Mouse (Mus musculus): Measurements from ENCODE around the gene Tmem38a. TPM values are rescaled to one million over a fixed set of nuclear protein-coding genes. Genes with fewer than 3 reads are reported as not detected.

The Tmem38a gene
- polyA plus RNA-seq, 1 experiment from 2014 or later, result 32.3 TPM

DNA sequence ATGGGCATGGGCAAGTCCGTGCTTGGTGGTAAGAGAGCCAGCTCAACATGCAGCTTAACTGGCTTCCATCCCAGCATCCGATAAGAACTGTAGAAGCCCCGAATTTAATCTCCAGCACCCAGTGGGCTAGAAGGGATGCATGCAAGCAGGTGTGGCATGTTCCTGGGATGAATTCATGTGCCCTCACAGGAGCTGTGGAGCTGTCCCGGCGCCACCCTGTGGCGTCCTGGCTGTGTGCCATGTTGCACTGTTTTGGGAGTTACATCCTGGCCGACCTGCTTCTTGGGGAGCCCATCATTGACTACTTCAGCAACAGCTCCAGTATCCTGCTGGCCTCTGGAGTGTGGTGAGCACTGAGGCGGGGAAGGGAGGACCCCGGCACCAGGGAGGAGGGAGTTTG, 7.5 kb downstream of the Tmem38a start:
- H3K4me3 ChIP-seq (ENCODE audit: low read depth, low read length), result no peak overlapping the region
- H3K4me1 ChIP-seq (ENCODE audit: control insufficient read depth, insufficient read depth, low read length), result no peaks in the 10 kb centered on the region
- 71% methylated on average over 9 of the region's 9 CpGs for WGBS
- H3K27me3 ChIP-seq (ENCODE audit: control insufficient read depth, insufficient read depth, low read depth, low read length), result no peaks in the 10 kb centered on the region
- H3K9ac ChIP-seq (ENCODE audit: low read depth, low read length), result no peak overlapping the region
- H3K9me3 ChIP-seq (replicated peaks; ENCODE audit: control insufficient read depth, low read length, poor library complexity, severe bottlenecking), result no peaks in the 10 kb centered on the region
- no peak for ATAC-seq
- no peak overlapping the region for H3K4me2 ChIP-seq (ENCODE audit: low read length)
- H3K36me3 ChIP-seq (ENCODE audit: control insufficient read depth, insufficient read depth, low read length), result peaks cover 3% of the 10 kb centered on the region; the same call in 1 of the 2 replicates
- no peak overlapping the region for H3K27ac ChIP-seq (ENCODE audit: low read length)

DNA sequence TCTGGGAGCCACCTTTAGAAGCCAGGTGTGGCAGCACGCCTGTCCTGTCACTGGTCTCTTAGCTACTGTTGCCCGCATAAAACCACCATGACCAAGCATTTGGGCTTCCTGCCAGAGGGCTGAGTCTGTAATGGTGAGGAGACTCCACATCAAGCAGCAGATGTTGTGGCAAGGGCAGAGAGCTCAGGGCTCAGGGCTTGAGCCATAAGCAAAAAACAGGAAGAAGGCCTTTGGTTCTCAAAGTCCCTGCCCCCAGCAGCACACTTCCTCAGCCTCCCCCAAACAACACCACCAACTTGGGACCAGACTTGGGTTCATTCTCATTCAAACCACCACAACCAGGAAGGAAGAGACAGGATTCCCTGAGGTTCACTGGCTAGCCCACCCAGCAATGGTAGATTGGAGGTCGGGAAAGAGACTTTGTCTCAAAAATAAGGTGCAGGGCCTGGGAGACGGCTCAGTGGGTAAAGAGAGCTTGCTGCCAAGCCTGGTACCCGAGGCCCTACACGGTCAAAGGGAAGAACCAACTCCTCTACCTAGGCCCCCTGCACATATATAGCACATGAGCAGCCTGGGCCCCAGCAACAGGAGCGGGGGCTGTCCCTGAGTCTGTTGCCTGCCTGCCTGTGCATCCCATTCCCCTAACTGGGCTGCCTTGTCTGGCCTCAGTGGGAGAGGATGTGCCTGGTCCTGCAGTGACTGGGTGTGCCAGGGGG, 11.4 kb downstream of the Tmem38a start:
- Histone ChIP-seq H3K27me3 (ENCODE audit: control insufficient read depth, insufficient read depth, low read depth, low read length) (no peaks in the 10 kb centered on the region), H3K4me3 (ENCODE audit: low read depth, low read length) (no peak overlapping the region), H3K27ac (ENCODE audit: low read length) (no peak overlapping the region), H3K36me3 (ENCODE audit: control insufficient read depth, insufficient read depth, low read length) (peaks cover 3% of the 10 kb centered on the region; the same call in 1 of the 2 replicates), H3K9ac (ENCODE audit: low read depth, low read length) (no peak overlapping the region), H3K4me1 (ENCODE audit: control insufficient read depth, insufficient read depth, low read length) (no peaks in the 10 kb centered on the region), H3K4me2 (ENCODE audit: low read length) (no peak overlapping the region), H3K9me3 (replicated peaks; ENCODE audit: control insufficient read depth, low read length, poor library complexity, severe bottlenecking) (no peaks in the 10 kb centered on the region)
- 87% methylated on average over 7 of the region's 7 CpGs for WGBS
- ATAC-seq, result no peak

DNA sequence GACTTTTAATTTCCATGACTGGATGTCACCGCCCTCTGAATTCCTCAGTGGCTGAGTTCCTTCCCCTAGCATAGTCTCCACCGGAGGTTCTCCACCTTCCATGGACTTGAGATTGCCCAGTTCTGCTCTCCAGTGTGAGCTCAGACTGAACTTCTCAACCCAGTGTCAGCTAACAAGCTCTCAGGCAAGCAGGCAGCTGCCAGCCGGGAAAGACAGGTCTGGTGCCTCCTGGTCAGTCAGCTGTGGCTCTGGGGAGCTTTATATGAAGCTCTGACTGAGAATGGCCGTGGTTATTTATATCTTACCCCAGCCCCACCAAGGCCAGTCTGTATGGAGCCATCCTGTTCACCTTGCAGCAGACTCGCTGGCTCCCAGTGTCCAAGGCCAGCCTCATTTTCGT, 12.5 kb downstream of the Tmem38a start:
- 81% methylated on average over 6 of the region's 6 CpGs for WGBS
- Histone ChIP-seq H3K4me3 (ENCODE audit: low read depth, low read length) (no peak overlapping the region), H3K27me3 (ENCODE audit: control insufficient read depth, insufficient read depth, low read depth, low read length) (no peaks in the 10 kb centered on the region), H3K27ac (ENCODE audit: low read length) (no peak overlapping the region), H3K4me1 (ENCODE audit: control insufficient read depth, insufficient read depth, low read length) (no peaks in the 10 kb centered on the region), H3K36me3 (ENCODE audit: control insufficient read depth, insufficient read depth, low read length) (peaks cover 3% of the 10 kb centered on the region; the same call in 1 of the 2 replicates), H3K4me2 (ENCODE audit: low read length) (no peak overlapping the region), H3K9ac (ENCODE audit: low read depth, low read length) (no peak overlapping the region), H3K9me3 (replicated peaks; ENCODE audit: control insufficient read depth, low read length, poor library complexity, severe bottlenecking) (no peaks in the 10 kb centered on the region)
- no peak for ATAC-seq

DNA sequence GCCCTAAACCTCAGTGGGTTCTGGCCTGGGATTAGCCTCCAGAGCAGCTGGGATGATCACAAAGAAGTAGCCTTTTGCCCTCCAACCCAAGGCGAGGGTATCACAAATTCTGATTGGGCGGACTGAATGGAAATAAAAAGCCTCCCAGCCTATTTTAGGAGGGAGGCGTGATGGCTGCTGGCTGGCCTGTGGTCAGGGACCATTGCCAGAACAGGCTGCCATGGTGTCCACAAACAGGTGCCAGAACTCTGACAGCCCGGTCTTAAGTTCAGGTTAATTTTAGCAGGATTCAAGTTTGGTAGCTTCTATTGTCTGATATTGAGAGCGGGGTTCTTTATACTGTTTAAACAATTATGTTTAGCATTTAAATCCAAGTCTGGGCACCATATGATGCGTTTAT, 16.0 kb downstream of the Tmem38a start:
- no peaks in the 10 kb centered on the region for H3K36me3 ChIP-seq (ENCODE audit: control insufficient read depth, insufficient read depth, low read length)
- H3K27ac ChIP-seq (ENCODE audit: low read length), result no peak overlapping the region
- H3K9me3 ChIP-seq (replicated peaks; ENCODE audit: control insufficient read depth, low read length, poor library complexity, severe bottlenecking), result no peaks in the 10 kb centered on the region
- WGBS, result 67% methylated on average over 6 of the region's 6 CpGs
- H3K4me2 ChIP-seq (ENCODE audit: low read length), result no peak overlapping the region
- no peaks in the 10 kb centered on the region for H3K27me3 ChIP-seq (ENCODE audit: control insufficient read depth, insufficient read depth, low read depth, low read length)
- no peak overlapping the region for H3K4me3 ChIP-seq (ENCODE audit: low read depth, low read length)
- H3K4me1 ChIP-seq (ENCODE audit: control insufficient read depth, insufficient read depth, low read length), result no peaks in the 10 kb centered on the region
- H3K9ac ChIP-seq (ENCODE audit: low read depth, low read length), result no peak overlapping the region
- ATAC-seq, result no peak

DNA sequence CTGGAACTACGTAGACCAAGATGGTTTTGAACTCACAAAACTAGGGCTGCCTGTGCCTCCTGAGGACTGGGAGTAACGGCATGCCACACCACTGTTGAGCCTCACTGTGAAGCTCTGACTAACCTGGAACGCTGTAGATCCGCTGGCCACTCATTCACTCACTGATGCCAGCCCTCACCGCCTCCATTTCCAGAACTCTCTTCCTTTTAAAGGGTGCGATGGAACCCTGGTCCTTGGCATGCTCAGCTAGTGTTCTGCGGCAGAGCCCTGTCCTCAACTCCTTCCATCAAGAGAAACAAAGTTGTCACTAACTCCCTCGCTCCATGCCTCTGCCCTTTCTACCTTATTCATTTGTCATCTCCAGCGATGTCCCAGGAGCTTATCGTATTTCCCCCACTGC, 17.0 kb downstream of the Tmem38a start:
- Histone ChIP-seq H3K27ac (ENCODE audit: low read length) (no peak overlapping the region), H3K4me1 (ENCODE audit: control insufficient read depth, insufficient read depth, low read length) (no peaks in the 10 kb centered on the region), H3K9me3 (replicated peaks; ENCODE audit: control insufficient read depth, low read length, poor library complexity, severe bottlenecking) (no peaks in the 10 kb centered on the region), H3K4me3 (ENCODE audit: low read depth, low read length) (no peak overlapping the region), H3K4me2 (ENCODE audit: low read length) (no peak overlapping the region), H3K36me3 (ENCODE audit: control insufficient read depth, insufficient read depth, low read length) (no peaks in the 10 kb centered on the region), H3K9ac (ENCODE audit: low read depth, low read length) (no peak overlapping the region), H3K27me3 (ENCODE audit: control insufficient read depth, insufficient read depth, low read depth, low read length) (no peaks in the 10 kb centered on the region)
- WGBS, result 91% methylated on average over 10 of the region's 10 CpGs
- ATAC-seq, result no peak

DNA sequence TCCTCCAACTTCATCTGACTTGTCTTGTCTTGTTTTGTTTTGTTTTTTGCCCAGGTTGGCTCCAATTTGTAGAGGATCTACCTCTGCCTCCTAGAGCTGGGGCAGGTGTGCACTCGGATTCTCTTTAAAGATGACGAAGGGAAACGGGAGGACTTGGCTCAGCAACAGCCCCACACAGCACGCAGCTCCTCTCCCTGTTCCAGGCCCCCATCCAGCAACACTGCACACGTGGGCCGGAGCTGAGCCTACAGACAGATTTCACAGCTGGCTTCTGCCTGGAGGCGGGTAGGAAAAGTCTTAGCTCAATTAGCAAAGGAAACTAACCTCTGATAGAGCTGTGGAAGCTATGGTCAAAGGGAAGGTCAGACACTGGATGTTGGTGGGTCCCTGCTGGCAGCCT, 17.4 kb downstream of the Tmem38a start:
- Histone ChIP-seq H3K27ac (ENCODE audit: low read length) (no peak overlapping the region), H3K9me3 (replicated peaks; ENCODE audit: control insufficient read depth, low read length, poor library complexity, severe bottlenecking) (no peaks in the 10 kb centered on the region)
- 74% methylated on average over 7 of the region's 7 CpGs for WGBS

DNA sequence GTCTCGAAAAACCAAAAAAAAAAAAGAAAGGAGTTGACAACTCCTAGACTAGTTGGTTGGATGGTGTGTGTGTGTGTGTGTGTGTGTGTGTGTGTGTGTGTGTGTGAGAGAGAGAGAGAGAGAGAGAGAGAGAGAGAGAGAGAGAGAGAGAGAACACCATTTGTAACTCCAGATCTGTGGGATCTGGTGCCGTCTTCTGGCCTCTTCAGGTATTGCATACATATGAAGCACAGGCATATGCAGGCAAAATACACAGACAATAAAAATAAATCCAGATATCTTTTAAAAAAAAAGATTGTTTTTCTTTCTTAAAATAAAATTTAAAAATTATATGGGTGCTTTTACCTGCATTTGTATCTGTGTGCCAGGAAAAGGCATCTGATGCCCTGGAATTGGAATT, 18.3 kb downstream of the Tmem38a start:
- 70% methylated on average over 2 of the region's 2 CpGs for WGBS
- no peak overlapping the region for H3K4me3 ChIP-seq (ENCODE audit: low read depth, low read length)
- ATAC-seq, result no peak
- no peak overlapping the region for H3K27ac ChIP-seq (ENCODE audit: low read length)
- H3K4me1 ChIP-seq (ENCODE audit: control insufficient read depth, insufficient read depth, low read length), result no peaks in the 10 kb centered on the region
- no peak overlapping the region for H3K4me2 ChIP-seq (ENCODE audit: low read length)
- no peaks in the 10 kb centered on the region for H3K36me3 ChIP-seq (ENCODE audit: control insufficient read depth, insufficient read depth, low read length)
- no peak overlapping the region for H3K9ac ChIP-seq (ENCODE audit: low read depth, low read length)
- H3K9me3 ChIP-seq (replicated peaks; ENCODE audit: control insufficient read depth, low read length, poor library complexity, severe bottlenecking), result no peaks in the 10 kb centered on the region
- no peaks in the 10 kb centered on the region for H3K27me3 ChIP-seq (ENCODE audit: control insufficient read depth, insufficient read depth, low read depth, low read length)

More for the DNA sequence above, 17.4 kb downstream of the Tmem38a start:
- Histone ChIP-seq H3K36me3 (ENCODE audit: control insufficient read depth, insufficient read depth, low read length) (no peaks in the 10 kb centered on the region), H3K4me2 (ENCODE audit: low read length) (no peak overlapping the region), H3K9ac (ENCODE audit: low read depth, low read length) (no peak overlapping the region), H3K27me3 (ENCODE audit: control insufficient read depth, insufficient read depth, low read depth, low read length) (no peaks in the 10 kb centered on the region), H3K4me3 (ENCODE audit: low read depth, low read length) (no peak overlapping the region), H3K4me1 (ENCODE audit: control insufficient read depth, insufficient read depth, low read length) (no peaks in the 10 kb centered on the region)
- no peak for ATAC-seq

Small RNAs within 50 kb of the gene (microRNA-seq; reads per million reads assigned to microRNA genes)
- gene Gm28019, result not detected

Other genes with a start within 250 kb of the Tmem38a start
- 56.4 and 57.9 TPM in 2 replicates for gene Eps15l1, start 150.6 kb upstream of the Tmem38a start, polyA plus RNA-seq (2015; fragmentation: Nextera tagmentation; extraction: Ambion mirVana)
- 1.0 and 1.2 TPM in 2 replicates for gene Calr3, start 128.2 kb upstream of the Tmem38a start, polyA plus RNA-seq (2015; fragmentation: Nextera tagmentation; extraction: Ambion mirVana)
- gene 1700030K09Rik, start 128.2 kb upstream of the Tmem38a start, polyA plus RNA-seq (2015; fragmentation: Nextera tagmentation; extraction: Ambion mirVana), result 17.5 and 20.2 TPM in 2 replicates
- 55.3 and 55.7 TPM in 2 replicates for gene Cherp, start 96.8 kb upstream of the Tmem38a start, polyA plus RNA-seq (2015; fragmentation: Nextera tagmentation; extraction: Ambion mirVana)
- gene Slc35e1, start 79.4 kb upstream of the Tmem38a start, polyA plus RNA-seq (2015; fragmentation: Nextera tagmentation; extraction: Ambion mirVana), result 8.2 and 8.8 TPM in 2 replicates
- gene Med26, start 23.8 kb upstream of the Tmem38a start, polyA plus RNA-seq (2015; fragmentation: Nextera tagmentation; extraction: Ambion mirVana), result 16.7 and 17.8 TPM in 2 replicates
- gene Smim7, start 967 bp upstream of the Tmem38a start, polyA plus RNA-seq (2015; fragmentation: Nextera tagmentation; extraction: Ambion mirVana), result 132 and 137 TPM in 2 replicates
- 1.4 and 2.5 TPM in 2 replicates for gene Nwd1, start 74.7 kb downstream of the Tmem38a start, polyA plus RNA-seq (2015; fragmentation: Nextera tagmentation; extraction: Ambion mirVana)
- gene Sin3b, start 151.2 kb downstream of the Tmem38a start, polyA plus RNA-seq (2015; fragmentation: Nextera tagmentation; extraction: Ambion mirVana), result 173 and 175 TPM in 2 replicates
- gene F2rl3, start 189.8 kb downstream of the Tmem38a start, polyA plus RNA-seq (2015; fragmentation: Nextera tagmentation; extraction: Ambion mirVana), result 0.39 and 0.48 TPM in 2 replicates